Mouse (Mus musculus) lung, adult 2 months (tissue): ENCODE measurements around the gene Serpina11.
A peak's percentile ranks its signal among the peaks of the same experiment; 100 is the strongest.

Experiments
- CTCF ChIP-seq: fragments of 200-500 bp; IDR thresholded peaks from 2 replicates; pipeline ENCODE4 v1.5.1; 2011; ENCODE audit warnings: mild to moderate bottlenecking, low read length, control low read depth; ENCODE audit not compliant: insufficient read depth
- POLR2A ChIP-seq: fragments of 200-500 bp; IDR thresholded peaks from 2 replicates; pipeline ENCODE4 v1.6.1; 2011; ENCODE audit warnings: low read depth, mild to moderate bottlenecking, control low read depth, low read length, borderline replicate concordance; ENCODE audit errors: extremely low read depth

DNA sequence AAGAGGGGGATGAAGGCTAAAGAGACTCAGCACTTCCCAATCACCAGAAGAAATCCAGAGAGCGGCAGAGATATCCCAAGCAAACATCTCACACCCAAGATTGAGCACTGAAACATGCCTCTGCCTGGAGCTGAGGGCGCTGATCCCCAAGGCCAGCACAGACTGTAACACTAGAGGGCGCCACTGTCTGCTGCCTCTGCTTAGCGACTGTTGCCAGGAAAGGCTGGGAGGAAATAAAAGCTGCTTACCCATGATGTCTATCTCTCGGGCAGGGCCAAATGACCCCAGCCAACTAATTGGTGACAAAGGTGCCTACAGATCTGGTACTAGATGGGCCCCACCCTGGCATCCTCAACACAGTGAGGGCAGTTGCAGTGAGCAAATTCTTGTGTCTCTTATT lies 11.9 kb downstream of the Serpina11 start:
- TF ChIP-seq CTCF (peak; percentile 50; the same call in 1 of the 2 replicates), POLR2A (no peak)
